Mouse (Mus musculus): Measurements from ENCODE around the gene Rbm26.

Gene Rbm26

GRCm38 (mm10) chr14:105087001-105087400 lies 90.1 kb downstream of the Rbm26 start:
- DNase-seq (ENCODE audit: low spot score in 2 of 2): peak; percentile 37 to 47

GRCm38 (mm10) chr14:105085332-105085993 lies 91.7 kb downstream of the Rbm26 start:
- DNase-seq (ENCODE audit: low spot score in 2 of 2): no peak

- DNase-seq (ENCODE audit: low spot score in 2 of 2): no peak
These were observed 92.3 kb downstream of the Rbm26 start for GRCm38 (mm10) chr14:105084757-105085330.

GRCm38 (mm10) chr14:105084106-105084505 lies 93.0 kb downstream of the Rbm26 start:
- DNase-seq (ENCODE audit: low spot score in 2 of 2): no peak

- no peak for DNase-seq (ENCODE audit: low spot score in 2 of 2)
These were observed 102.4 kb downstream of the Rbm26 start for GRCm38 (mm10) chr14:105074776-105075175.

- no peak for DNase-seq (ENCODE audit: low spot score in 2 of 2)
These were observed 102.8 kb downstream of the Rbm26 start for GRCm38 (mm10) chr14:105074376-105074775.

GRCm38 (mm10) chr14:105071010-105071509 lies 106.1 kb downstream of the Rbm26 start:
- DNase-seq (ENCODE audit: low spot score in 2 of 2): no peak

GRCm38 (mm10) chr14:105070258-105071009 lies 106.7 kb downstream of the Rbm26 start:
- DNase-seq (ENCODE audit: low spot score in 2 of 2): no peak

- DNase-seq (ENCODE audit: low spot score in 2 of 2): no peak
These were observed 109.1 kb downstream of the Rbm26 start for GRCm38 (mm10) chr14:105068060-105068459.

GRCm38 (mm10) chr14:105064243-105064642 lies 112.9 kb downstream of the Rbm26 start:
- no peak for DNase-seq (ENCODE audit: low spot score in 2 of 2)

GRCm38 (mm10) chr14:105061230-105061629 lies 115.9 kb downstream of the Rbm26 start:
- DNase-seq (ENCODE audit: low spot score in 2 of 2): no peak

- no peak for DNase-seq (ENCODE audit: low spot score in 2 of 2)
These were observed 119.2 kb downstream of the Rbm26 start for GRCm38 (mm10) chr14:105057934-105058333.

All from right cerebral cortex, postnatal 10 days (tissue).